Mouse (Mus musculus) heart, adult 2 months (tissue): Measurements from ENCODE around the gene Tmem41b.

Experiments
- CTCF ChIP-seq: fragments of 200-600 bp; IDR thresholded peaks from 2 replicates; pipeline ENCODE4 v1.8.1; 2022; ENCODE audit warnings: antibody characterized with exemption, mild to moderate bottlenecking, moderate library complexity
- POLR2A ChIP-seq: fragments of 200-500 bp; IDR thresholded peaks from 2 replicates; pipeline ENCODE4 v1.6.1; 2011; ENCODE audit warnings: mild to moderate bottlenecking, low read depth, low read length, control low read depth; ENCODE audit not compliant: insufficient read depth

- TF ChIP-seq CTCF (no peak), POLR2A (no peak)
These were observed 19.2 kb upstream of the Tmem41b start for GRCm38 (mm10) chr7:110005976-110006375.
